ENCODE assay signal across 11 mouse cellular contexts in the genomic region with DNA sequence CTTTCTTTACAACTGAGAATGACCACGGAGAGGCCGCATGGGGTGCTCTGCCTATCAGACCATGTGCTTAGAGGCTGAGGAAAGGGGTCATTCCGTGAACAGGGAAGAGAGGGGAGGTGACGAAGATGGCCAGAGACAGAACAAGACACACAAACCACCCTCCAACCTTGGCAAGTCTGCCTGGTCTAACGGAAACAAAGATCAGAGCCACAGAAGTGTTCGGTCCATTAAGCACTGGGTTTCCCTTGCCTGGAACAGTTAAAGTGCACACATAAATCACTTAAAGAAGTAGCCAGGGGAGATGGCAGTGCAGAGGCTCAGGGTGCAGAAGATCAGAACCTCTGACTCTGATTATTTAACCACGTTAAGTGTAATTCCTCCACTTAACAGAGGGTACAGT. TPM values are rescaled to one million over a fixed set of nuclear protein-coding genes. Genes with fewer than 3 reads are reported as not detected.
A peak's percentile ranks its signal among the peaks of the same experiment; 100 is the strongest.
DNase-seq lines count a peak whose midpoint lies in the region; ATAC-seq and TF ChIP-seq lines count a peak whose summit lies in the region.
"Had no signal": no experiment of that assay in that cellular context is flagged by ENCODE, and none has a peak within 500 bp of the region (broad histone marks: within the 10 kb centered on the region; RNA-seq: fewer than 3 reads in every experiment).

No protein-coding gene starts in this region.

- no peak overlapping the region for H3K27ac ChIP-seq in cerebellum, adult 2 months (ENCODE audit: insufficient read depth, low read length)
- no peak overlapping the region for H3K27ac ChIP-seq in kidney, embryonic 15.5 days
- no peak overlapping the region for H3K27ac ChIP-seq in neural tube, embryonic 12.5 days
- H3K27ac ChIP-seq: macrophage had no signal

- 34% methylated on average over 7 of the region's 7 CpGs for WGBS in cerebellum, adult 2 months
- whole genome bisulfite sequencing in kidney, embryonic 15.5 days = 20% methylated on average over 7 of the region's 7 CpGs
- WGBS in neural tube, embryonic 12.5 days = 13% methylated on average over 7 of the region's 7 CpGs

- no peak for TF ChIP-seq POLR2A in cerebellum, adult 2 months (IDR thresholded peaks at IDR 0.05; ENCODE audit: borderline replicate concordance, insufficient read depth, low read length)

- DNase-seq in cerebellum, postnatal 14 days = peak; percentile 4
- no peak for DNase-seq in cerebellum, adult 2 months
- no peak for DNase-seq in adrenal gland, adult 8-10 months
- DNase-seq in thymus, postnatal 36 days = no peak
- DNase-seq in right cerebral cortex, postnatal 14 days = no peak
- DNase-seq: heart, postnatal 36 days had no signal

- H3K36me3 ChIP-seq in kidney, embryonic 15.5 days = peaks cover 2% of the 10 kb centered on the region; the same call in 1 of the 2 replicates
- H3K36me3 ChIP-seq in neural tube, embryonic 12.5 days = no peaks in the 10 kb centered on the region

- H3K4me3 ChIP-seq in cerebellum, adult 2 months (replicated peaks; ENCODE audit: insufficient read depth, low read depth, low read length) = no peak overlapping the region
- H3K4me3 ChIP-seq in kidney, embryonic 15.5 days (replicated peaks) = no peak overlapping the region
- no peak overlapping the region for H3K4me3 ChIP-seq in neural tube, embryonic 12.5 days
- H3K4me3 ChIP-seq: erythroblast, embryonic 14.5 days had no signal

- H3K9ac ChIP-seq in kidney, embryonic 15.5 days = no peak overlapping the region
- H3K9ac ChIP-seq in neural tube, embryonic 12.5 days = no peak overlapping the region

- H3K4me2 ChIP-seq in kidney, embryonic 15.5 days = peak overlapping the region; percentile 7
- no peak overlapping the region for H3K4me2 ChIP-seq in neural tube, embryonic 12.5 days (replicated peaks)

- peak; percentile 4 for ATAC-seq in CD4-positive, CD25-positive, alpha-beta regulatory T cell, adult 4 months
- peak; percentile 93 for ATAC-seq in kidney, embryonic 15.5 days (replicated peaks; ENCODE audit: low FRiP score)
- ATAC-seq in neural tube, embryonic 12.5 days (ENCODE audit: low FRiP score, low read depth) = peak; percentile 35

- H3K9me3 ChIP-seq in kidney, embryonic 15.5 days (replicated peaks) = no peaks in the 10 kb centered on the region
- H3K9me3 ChIP-seq in neural tube, embryonic 12.5 days = no peaks in the 10 kb centered on the region

- TF ChIP-seq CTCF in cerebellum, adult 2 months (IDR thresholded peaks at IDR 0.05; ENCODE audit: borderline replicate concordance, insufficient read depth, low read depth, low read length) = no peak

- H3K27me3 ChIP-seq in cerebellum, adult 2 months (ENCODE audit: control insufficient read depth, insufficient read depth, low read length) = no peaks in the 10 kb centered on the region
- peaks cover 16% of the 10 kb centered on the region; the same call in 1 of the 2 replicates for H3K27me3 ChIP-seq in kidney, embryonic 15.5 days
- no peaks in the 10 kb centered on the region for H3K27me3 ChIP-seq in neural tube, embryonic 12.5 days (replicated peaks)

- H3K4me1 ChIP-seq in cerebellum, adult 2 months (ENCODE audit: control insufficient read depth, insufficient read depth, low read length) = 0 out of 2 replicates have a peak, but pooled peaks cover 3% of the 10 kb centered on the region
- H3K4me1 ChIP-seq in kidney, embryonic 15.5 days = peaks cover 16% of the 10 kb centered on the region
- H3K4me1 ChIP-seq in neural tube, embryonic 12.5 days = peaks cover 7% of the 10 kb centered on the region

RNA-seq across cellular contexts. Expression of gene Rsu1, which starts 37.3 kb away (rescaled TPM):
- polyA plus RNA-seq in cerebellum, adult 2 months (2012; rRNA removed) = 34.3 and 41.3 TPM in 2 replicates
- polyA plus RNA-seq in CD4-positive, CD25-positive, alpha-beta regulatory T cell, adult 4 months (2017; shearing (Covaris generic)) = 10 to 100 TPM; 63.1 to 74.5 TPM
- polyA plus RNA-seq in kidney, embryonic 15.5 days (2015; fragmentation: Nextera tagmentation; extraction: Ambion mirVana) = 131 and 140 TPM in 2 replicates
- polyA plus RNA-seq in neural tube, embryonic 12.5 days (2016; fragmentation: Nextera tagmentation; extraction: Ambion mirVana) = 65.9 and 73.4 TPM in 2 replicates
- 10 to 100 TPM; 64.5 to 81.6 (median 74.6) TPM for total RNA-seq in adrenal gland, adult 8-10 months (2022)

Comparison
In these comparisons a context has a peak if more than half of its experiments do, and no peak if none do; other contexts are left out.
1. DNase-seq: peak in cerebellum, postnatal 14 days (2 of 2); none in cerebellum, adult 2 months (0 of 2), adrenal gland, adult 8-10 months (single experiment), thymus, postnatal 36 days (0 of 2) and right cerebral cortex, postnatal 14 days (single experiment).
2. ATAC-seq: peak in every context shown above with its lines; median percentile 93 in kidney, embryonic 15.5 days; 35 in neural tube, embryonic 12.5 days; 4 in CD4-positive, CD25-positive, alpha-beta regulatory T cell, adult 4 months.